Mouse (Mus musculus): ENCODE data around the gene Rpusd4. TPM values are rescaled to one million over a fixed set of nuclear protein-coding genes. Genes with fewer than 3 reads are reported as not detected.

Gene Rpusd4
- total RNA-seq, 2 experiments from 2014 or later, result 13.5 to 16.8 TPM

GRCm38 (mm10) chr9:35284351-35284750 is 16.7 kb downstream of the Rpusd4 start:
- no peak for ATAC-seq (ENCODE audit: poor library complexity, severe bottlenecking)

GRCm38 (mm10) chr9:35286351-35286750 is 18.7 kb downstream of the Rpusd4 start:
- no peak for ATAC-seq (ENCODE audit: poor library complexity, severe bottlenecking)

GRCm38 (mm10) chr9:35289992-35290391 is 22.3 kb downstream of the Rpusd4 start:
- ATAC-seq (ENCODE audit: poor library complexity, severe bottlenecking), result no peak

GRCm38 (mm10) chr9:35290417-35290816 is 22.8 kb downstream of the Rpusd4 start:
- ATAC-seq (ENCODE audit: poor library complexity, severe bottlenecking), result no peak

GRCm38 (mm10) chr9:35290916-35291315 is 23.3 kb downstream of the Rpusd4 start:
- ATAC-seq (ENCODE audit: poor library complexity, severe bottlenecking), result no peak

- ATAC-seq (ENCODE audit: poor library complexity, severe bottlenecking), result no peak
Measured at GRCm38 (mm10) chr9:35293465-35293864, 25.8 kb downstream of the Rpusd4 start.

GRCm38 (mm10) chr9:35297791-35298190 is 30.1 kb downstream of the Rpusd4 start:
- ATAC-seq (ENCODE audit: poor library complexity, severe bottlenecking), result no peak

GRCm38 (mm10) chr9:35302172-35302571 is 34.5 kb downstream of the Rpusd4 start:
- no peak for ATAC-seq (ENCODE audit: poor library complexity, severe bottlenecking)

GRCm38 (mm10) chr9:35307461-35307860 is 39.8 kb downstream of the Rpusd4 start:
- no peak for ATAC-seq (ENCODE audit: poor library complexity, severe bottlenecking)

GRCm38 (mm10) chr9:35310377-35310776 is 42.7 kb downstream of the Rpusd4 start:
- ATAC-seq (ENCODE audit: poor library complexity, severe bottlenecking), result no peak

- no peak for ATAC-seq (ENCODE audit: poor library complexity, severe bottlenecking)
Measured at GRCm38 (mm10) chr9:35312516-35312915, 44.9 kb downstream of the Rpusd4 start.

GRCm38 (mm10) chr9:35313601-35314000 is 45.9 kb downstream of the Rpusd4 start:
- ATAC-seq (ENCODE audit: poor library complexity, severe bottlenecking), result no peak

GRCm38 (mm10) chr9:35314254-35314653 is 46.6 kb downstream of the Rpusd4 start:
- ATAC-seq (ENCODE audit: poor library complexity, severe bottlenecking), result no peak

- ATAC-seq (ENCODE audit: poor library complexity, severe bottlenecking), result no peak
Measured at GRCm38 (mm10) chr9:35316771-35317211, 49.1 kb downstream of the Rpusd4 start.

- no peak for ATAC-seq (ENCODE audit: poor library complexity, severe bottlenecking)
Measured at GRCm38 (mm10) chr9:35317233-35317980, 49.7 kb downstream of the Rpusd4 start.

- no peak for ATAC-seq (ENCODE audit: poor library complexity, severe bottlenecking)
Measured at GRCm38 (mm10) chr9:35318537-35319172, 51.0 kb downstream of the Rpusd4 start.

GRCm38 (mm10) chr9:35320288-35320687 is 52.6 kb downstream of the Rpusd4 start:
- no peak for ATAC-seq (ENCODE audit: poor library complexity, severe bottlenecking)

GRCm38 (mm10) chr9:35323974-35324373 is 56.3 kb downstream of the Rpusd4 start:
- no peak for ATAC-seq (ENCODE audit: poor library complexity, severe bottlenecking)

GRCm38 (mm10) chr9:35324571-35324970 is 56.9 kb downstream of the Rpusd4 start:
- ATAC-seq (ENCODE audit: poor library complexity, severe bottlenecking), result no peak

- no peak for ATAC-seq (ENCODE audit: poor library complexity, severe bottlenecking)
Measured at GRCm38 (mm10) chr9:35326644-35327263, 59.1 kb downstream of the Rpusd4 start.
